Mouse (Mus musculus): ENCODE data around the gene Bag5.
A peak's percentile ranks its signal among the peaks of the same experiment; 100 is the strongest.

GRCm38 (mm10) chr12:111664144-111664634 is 48.9 kb downstream of the Bag5 start:
- TF ChIP-seq EP300 (IDR thresholded peaks at IDR 0.05; ENCODE audit: insufficient read depth, low read depth, low read length), result peak; percentile 64; the same call in 1 of the 2 replicates
- TF ChIP-seq CTCF (IDR thresholded peaks at IDR 0.05), result no peak
- TF ChIP-seq POLR2A (IDR thresholded peaks at IDR 0.05; ENCODE audit: insufficient read depth, low read depth, low read length), result no peak
